Mouse (Mus musculus) liver, postnatal 0 days (tissue): Measurements from ENCODE around the gene Ttc23. TPM values are rescaled to one million over a fixed set of nuclear protein-coding genes. Genes with fewer than 3 reads are reported as not detected.

Experiments used
- ATAC-seq: fragments of 200-750 bp; cut with Nextera tagmentation; 2 replicates; pipeline ENCODE4 v1.8.0; 2017; ENCODE audit warnings: mild to moderate bottlenecking, moderate library complexity
- DNase-seq: peaks from one replicate; pipeline ENCODE4 v3.0.0-alpha.2; 2016
- H3K27ac ChIP-seq: fragments of 300-500 bp; sonication (generic); 2 replicates; pipeline ENCODE4 v1.5.1; 2014; ENCODE audit warnings: antibody characterized with exemption, moderate library complexity, mild to moderate bottlenecking, low read depth
- H3K27me3 ChIP-seq: fragments of 300-500 bp; sonication (generic); 2 replicates; pipeline ENCODE4 v1.6.1; 2014; ENCODE audit warnings: low read length, control low read depth, mixed read lengths; ENCODE audit not compliant: insufficient read depth
- H3K36me3 ChIP-seq: fragments of 300-500 bp; sonication (generic); replicated peaks from 2 replicates; pipeline ENCODE4 v1.6.1; 2014; ENCODE audit warnings: mild to moderate bottlenecking, control low read depth, low read length, moderate library complexity, mixed read lengths; ENCODE audit not compliant: insufficient read depth
- H3K4me1 ChIP-seq: fragments of 300-500 bp; sonication (generic); 2 replicates; pipeline ENCODE4 v1.6.1; 2014; ENCODE audit warnings: antibody characterized with exemption, mild to moderate bottlenecking, control low read depth; ENCODE audit not compliant: insufficient read depth
- H3K4me2 ChIP-seq: fragments of 300-500 bp; sonication (generic); 2 replicates; pipeline ENCODE4 v1.6.1; 2014; ENCODE audit warnings: low read depth, mild to moderate bottlenecking, low read length, moderate library complexity, mixed read lengths
- H3K4me3 ChIP-seq: fragments of 300-500 bp; sonication (generic); 2 replicates; pipeline ENCODE4 v1.5.1; 2014; ENCODE audit warnings: low read depth, low read length
- H3K9ac ChIP-seq: fragments of 300-500 bp; sonication (generic); replicated peaks from 2 replicates; pipeline ENCODE4 v1.6.1; 2014; ENCODE audit warnings: mild to moderate bottlenecking, moderate library complexity
- H3K9me3 ChIP-seq: fragments of 300-500 bp; sonication (generic); 2 replicates; pipeline ENCODE4 v1.6.1; 2016; ENCODE audit warnings: mild to moderate bottlenecking, control low read depth, low read length, mixed read lengths
- CTCF ChIP-seq: sonication (generic); IDR thresholded peaks from 2 replicates; pipeline ENCODE4 v1.5.1; 2016; ENCODE audit warnings: antibody characterized with exemption, low read depth
- EP300 ChIP-seq: IDR thresholded peaks from 2 replicates; pipeline ENCODE4 v1.6.1; 2016; ENCODE audit warnings: antibody characterized with exemption, low read depth, mild to moderate bottlenecking
- WGBS: fragments of 180-500 bp; shearing (Covaris S2); extraction: QIAGEN DNeasy Blood & Tissue Kit; methylation state at CpG from one replicate; pipeline ENCODE4 v1.1.7; 2014; ENCODE audit not compliant: insufficient replicate concordance; 5-methylcytosine and 5-hydroxymethylcytosine counted together
- polyA plus RNA-seq: library from polyadenylated mRNA; unstranded; fragments of >200 nt; fragmentation: Nextera tagmentation; extraction: Ambion mirVana; gene quantifications from 2 replicates; pipeline ENCODE4 v1.2.1, GENCODE M21; 2015

The Ttc23 gene
- polyA plus RNA-seq, 1 experiment from 2014 or later: 8.4 TPM

GRCm38 (mm10) chr7:67683006-67683405 lies 35.8 kb downstream of the Ttc23 start:
- Histone ChIP-seq H3K27ac (no peak overlapping the region), H3K4me1 (no peaks in the 10 kb centered on the region), H3K27me3 (no peaks in the 10 kb centered on the region), H3K36me3 (peaks cover 6% of the 10 kb centered on the region; the same call in 1 of the 2 replicates), H3K9ac (no peak overlapping the region), H3K9me3 (no peaks in the 10 kb centered on the region), H3K4me2 (no peak overlapping the region), H3K4me3 (no peak overlapping the region)
- no peak for ATAC-seq
- DNase-seq: no peak
- 81% methylated on average over 16 of the region's 16 CpGs for WGBS
- TF ChIP-seq EP300 (no peak), CTCF (no peak)

DNA sequence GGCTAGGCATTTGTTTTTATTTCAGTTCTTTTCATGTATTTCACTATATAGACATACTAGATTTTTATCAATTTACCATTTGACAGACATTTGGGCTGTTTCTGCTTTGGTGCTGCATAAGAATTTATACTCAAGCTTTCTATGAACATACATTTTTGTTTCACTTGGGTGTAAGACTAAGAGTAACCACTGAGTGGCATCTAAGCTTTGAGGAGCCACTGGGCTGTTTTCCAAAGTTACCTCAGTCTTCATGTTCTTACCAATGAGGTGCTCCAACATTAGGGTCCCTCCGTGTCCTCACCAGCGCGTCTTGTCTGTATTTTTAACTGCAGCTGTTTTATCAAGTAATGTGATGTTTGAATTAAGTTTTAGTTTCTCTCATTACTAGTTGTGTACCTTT lies 39.3 kb downstream of the Ttc23 start:
- Histone ChIP-seq H3K36me3 (peaks cover 6% of the 10 kb centered on the region; the same call in 1 of the 2 replicates), H3K4me1 (no peaks in the 10 kb centered on the region), H3K4me3 (no peak overlapping the region), H3K9ac (no peak overlapping the region), H3K27ac (no peak overlapping the region), H3K27me3 (no peaks in the 10 kb centered on the region), H3K4me2 (no peak overlapping the region), H3K9me3 (no peaks in the 10 kb centered on the region)
- no peak for TF ChIP-seq CTCF
- no peak for TF ChIP-seq EP300
- DNase-seq: no peak
- ATAC-seq: no peak
- 95% methylated on average over 3 of the region's 3 CpGs for WGBS

DNA sequence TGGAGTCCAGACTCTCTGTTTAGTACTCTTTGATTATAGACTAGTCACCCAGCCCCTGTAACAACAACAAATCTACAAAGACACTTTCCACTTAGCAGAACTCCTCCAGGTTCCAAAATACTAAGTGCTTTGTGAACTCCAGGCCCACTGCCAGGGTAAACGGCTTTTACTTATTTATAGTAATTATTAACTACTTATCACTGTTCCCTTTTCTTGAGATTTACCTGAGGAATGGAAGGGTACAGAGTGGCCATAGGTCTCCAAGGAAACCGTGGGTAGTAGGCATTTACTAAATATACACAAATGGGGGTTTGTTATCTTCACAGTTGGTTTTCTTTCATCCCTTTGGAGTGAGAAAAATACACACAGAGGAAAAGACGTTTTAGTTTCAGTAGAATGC lies 41.1 kb downstream of the Ttc23 start:
- 45% methylated on average over 3 of the region's 3 CpGs for WGBS
- ATAC-seq: no peak
- no peaks in the 10 kb centered on the region for H3K4me1 ChIP-seq
- H3K27ac ChIP-seq: no peak overlapping the region
- peaks cover 6% of the 10 kb centered on the region; the same call in 1 of the 2 replicates for H3K36me3 ChIP-seq
- no peak for TF ChIP-seq CTCF
- no peak for TF ChIP-seq EP300
- H3K27me3 ChIP-seq: no peaks in the 10 kb centered on the region
- no peak overlapping the region for H3K9ac ChIP-seq
- DNase-seq: no peak
- no peak overlapping the region for H3K4me2 ChIP-seq
- no peak overlapping the region for H3K4me3 ChIP-seq
- H3K9me3 ChIP-seq: no peaks in the 10 kb centered on the region

DNA sequence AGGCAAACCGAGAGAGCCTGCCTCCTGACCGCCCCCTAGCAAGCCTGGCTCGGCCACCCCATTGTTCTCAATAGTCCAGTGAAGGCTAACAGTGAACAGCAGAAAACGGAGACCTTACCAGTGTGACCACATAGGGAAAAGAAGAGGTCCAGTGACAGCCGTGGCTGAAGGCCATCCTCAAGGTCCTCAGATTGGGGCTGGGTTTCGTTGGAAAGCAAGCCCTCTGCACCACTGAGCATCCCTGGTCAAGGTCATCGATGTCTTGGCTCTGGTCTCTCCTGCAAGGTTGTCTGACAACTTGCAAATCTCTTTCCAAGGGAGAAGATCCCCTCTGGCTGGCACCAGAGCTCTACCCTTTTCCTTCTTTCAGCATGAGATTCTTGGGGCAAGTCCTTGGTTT lies 42.6 kb downstream of the Ttc23 start:
- TF ChIP-seq CTCF: no peak
- TF ChIP-seq EP300: no peak
- peaks cover 3% of the 10 kb centered on the region; the same call in 1 of the 2 replicates for H3K36me3 ChIP-seq
- no peaks in the 10 kb centered on the region for H3K9me3 ChIP-seq
- no peaks in the 10 kb centered on the region for H3K27me3 ChIP-seq
- no peak overlapping the region for H3K27ac ChIP-seq
- H3K4me3 ChIP-seq: no peak overlapping the region
- no peak overlapping the region for H3K4me2 ChIP-seq
- ATAC-seq: no peak
- no peak overlapping the region for H3K9ac ChIP-seq
- H3K4me1 ChIP-seq: no peaks in the 10 kb centered on the region
- DNase-seq: no peak
- WGBS: 76% methylated on average over 7 of the region's 7 CpGs

GRCm38 (mm10) chr7:67691036-67691435 lies 43.8 kb downstream of the Ttc23 start:
- 76% methylated on average over 6 of the region's 6 CpGs for WGBS
- ATAC-seq (no peak), DNase-seq (no peak)
- no peaks in the 10 kb centered on the region for H3K36me3 ChIP-seq
- no peak overlapping the region for H3K4me3 ChIP-seq
- H3K4me1 ChIP-seq: no peaks in the 10 kb centered on the region
- no peak overlapping the region for H3K4me2 ChIP-seq
- TF ChIP-seq CTCF: no peak
- no peak for TF ChIP-seq EP300
- no peaks in the 10 kb centered on the region for H3K9me3 ChIP-seq
- no peaks in the 10 kb centered on the region for H3K27me3 ChIP-seq
- no peak overlapping the region for H3K9ac ChIP-seq
- no peak overlapping the region for H3K27ac ChIP-seq

GRCm38 (mm10) chr7:67692141-67692540 lies 44.9 kb downstream of the Ttc23 start:
- Histone ChIP-seq H3K9ac (no peak overlapping the region), H3K4me1 (no peaks in the 10 kb centered on the region), H3K9me3 (no peaks in the 10 kb centered on the region), H3K36me3 (no peaks in the 10 kb centered on the region), H3K27ac (no peak overlapping the region), H3K27me3 (no peaks in the 10 kb centered on the region), H3K4me2 (no peak overlapping the region), H3K4me3 (no peak overlapping the region)
- no peak for DNase-seq
- no peak for ATAC-seq
- WGBS: 46% methylated on average over 3 of the region's 3 CpGs
- TF ChIP-seq EP300 (no peak), CTCF (no peak)
